Comparison of ENCODE assay signal across 7 mouse cellular contexts in genomic region chr1:136948511-136949275, GRCm38 (mm10). TPM values are rescaled to one million over a fixed set of nuclear protein-coding genes. Genes with fewer than 3 reads are reported as not detected.
DNase-seq lines count a peak whose midpoint lies in the region; ATAC-seq and TF ChIP-seq lines count a peak whose summit lies in the region.

No protein-coding gene starts in this region.

- under 1% methylated on average over 57 of the region's 61 CpGs for WGBS in forebrain, embryonic 12.5 days
- under 1% methylated on average over 55 of the region's 61 CpGs for WGBS in hindbrain, embryonic 16.5 days
- under 1% methylated on average over 61 of the region's 61 CpGs for WGBS in liver, embryonic 15.5 days (ENCODE audit: insufficient replicate concordance)
- WGBS in neural tube, embryonic 13.5 days, result under 1% methylated on average over 61 of the region's 61 CpGs

- peak overlapping the region; percentile 72 for H3K4me2 ChIP-seq in forebrain, embryonic 12.5 days
- H3K4me2 ChIP-seq in hindbrain, embryonic 16.5 days (ENCODE audit: low read length), result peak overlapping the region; percentile 65
- peak overlapping the region; percentile 54 for H3K4me2 ChIP-seq in liver, embryonic 15.5 days
- H3K4me2 ChIP-seq in neural tube, embryonic 13.5 days, result peak overlapping the region; percentile 92

- TF ChIP-seq CTCF in ES-Bruce4 (IDR thresholded peaks at IDR 0.05; ENCODE audit: low read depth, low read length), result no peak

- H3K4me3 ChIP-seq in ES-Bruce4 (ENCODE audit: low read depth, low read length), result peak overlapping the region; percentile 81
- H3K4me3 ChIP-seq in forebrain, embryonic 12.5 days (replicated peaks), result peak overlapping the region; percentile 45
- H3K4me3 ChIP-seq in hindbrain, embryonic 16.5 days (ENCODE audit: low read length), result peak overlapping the region; percentile 39
- peak overlapping the region; percentile 53 for H3K4me3 ChIP-seq in liver, embryonic 15.5 days (replicated peaks)
- H3K4me3 ChIP-seq in neural tube, embryonic 13.5 days, result peak overlapping the region; percentile 47

- peak; percentile 81 for DNase-seq in adrenal gland, adult 2 months

- TF ChIP-seq EP300 in ES-Bruce4 (IDR thresholded peaks at IDR 0.05; ENCODE audit: insufficient read depth, low read depth, low read length), result peak; percentile 37; the same call in 1 of the 2 replicates

- peak overlapping the region; percentile 47; the same call in 1 of the 2 replicates for H3K27ac ChIP-seq in ES-Bruce4 (ENCODE audit: insufficient read depth, low read length)
- no peak overlapping the region for H3K27ac ChIP-seq in forebrain, embryonic 12.5 days
- H3K27ac ChIP-seq in hindbrain, embryonic 16.5 days (ENCODE audit: low read depth, low read length), result no peak overlapping the region
- H3K27ac ChIP-seq in liver, embryonic 15.5 days (replicated peaks), result peak overlapping the region; percentile 41; the same call in 1 of the 2 replicates
- 0 out of 2 replicates have a peak overlapping the region, but pooled peaks have one; percentile 13 for H3K27ac ChIP-seq in neural tube, embryonic 13.5 days (replicated peaks)

- peak overlapping the region; percentile 83 for H3K9ac ChIP-seq in ES-Bruce4 (ENCODE audit: low read depth, poor library complexity, severe bottlenecking)
- peak overlapping the region; percentile 34 for H3K9ac ChIP-seq in forebrain, embryonic 12.5 days
- peak overlapping the region; percentile 51 for H3K9ac ChIP-seq in hindbrain, embryonic 16.5 days (ENCODE audit: low read depth, low read length)
- peak overlapping the region; percentile 43; the same call in 1 of the 2 replicates for H3K9ac ChIP-seq in liver, embryonic 15.5 days
- peak overlapping the region; percentile 55 for H3K9ac ChIP-seq in neural tube, embryonic 13.5 days

- no peak for TF ChIP-seq POLR2A in ES-Bruce4 (IDR thresholded peaks at IDR 0.05; ENCODE audit: insufficient read depth, low read length)

- H3K9me3 ChIP-seq in ES-Bruce4 (replicated peaks; ENCODE audit: control insufficient read depth, insufficient read depth, low read length, poor library complexity, severe bottlenecking), result no peaks in the 10 kb centered on the region
- no peaks in the 10 kb centered on the region for H3K9me3 ChIP-seq in forebrain, embryonic 12.5 days
- no peaks in the 10 kb centered on the region for H3K9me3 ChIP-seq in hindbrain, embryonic 16.5 days (ENCODE audit: control insufficient read depth, low read length)
- no peaks in the 10 kb centered on the region for H3K9me3 ChIP-seq in liver, embryonic 15.5 days (replicated peaks)
- H3K9me3 ChIP-seq in neural tube, embryonic 13.5 days, result peaks cover 5% of the 10 kb centered on the region; the same call in 1 of the 2 replicates

- H3K36me3 ChIP-seq in ES-Bruce4 (ENCODE audit: control insufficient read depth, insufficient read depth, low read length, poor library complexity, severe bottlenecking), result peaks cover 8% of the 10 kb centered on the region
- H3K36me3 ChIP-seq in forebrain, embryonic 12.5 days (replicated peaks), result no peaks in the 10 kb centered on the region
- H3K36me3 ChIP-seq in hindbrain, embryonic 16.5 days (ENCODE audit: control insufficient read depth, insufficient read depth, low read length), result no peaks in the 10 kb centered on the region
- no peaks in the 10 kb centered on the region for H3K36me3 ChIP-seq in liver, embryonic 15.5 days (replicated peaks)
- H3K36me3 ChIP-seq in neural tube, embryonic 13.5 days, result no peaks in the 10 kb centered on the region

- peaks cover 5% of the 10 kb centered on the region for H3K4me1 ChIP-seq in ES-Bruce4 (ENCODE audit: control insufficient read depth, insufficient read depth, low read length)
- H3K4me1 ChIP-seq in forebrain, embryonic 12.5 days, result peaks cover 54% of the 10 kb centered on the region
- H3K4me1 ChIP-seq in hindbrain, embryonic 16.5 days (ENCODE audit: control insufficient read depth, insufficient read depth, low read depth, low read length), result peaks cover 22% of the 10 kb centered on the region
- no peaks in the 10 kb centered on the region for H3K4me1 ChIP-seq in liver, embryonic 15.5 days (replicated peaks)
- peaks cover 45% of the 10 kb centered on the region for H3K4me1 ChIP-seq in neural tube, embryonic 13.5 days (replicated peaks)

- H3K27me3 ChIP-seq in ES-Bruce4 (ENCODE audit: control insufficient read depth, insufficient read depth, low read length, poor library complexity, severe bottlenecking), result no peaks in the 10 kb centered on the region
- H3K27me3 ChIP-seq in forebrain, embryonic 12.5 days, result peaks cover 91% of the 10 kb centered on the region
- peaks cover 41% of the 10 kb centered on the region for H3K27me3 ChIP-seq in hindbrain, embryonic 16.5 days (replicated peaks; ENCODE audit: control insufficient read depth, insufficient read depth, low read length)
- H3K27me3 ChIP-seq in liver, embryonic 15.5 days, result peaks cover 95% of the 10 kb centered on the region
- H3K27me3 ChIP-seq in neural tube, embryonic 13.5 days, result peaks cover 98% of the 10 kb centered on the region

- ATAC-seq in forebrain, embryonic 12.5 days (ENCODE audit: low FRiP score), result peak; percentile 65
- ATAC-seq in hindbrain, embryonic 16.5 days, result peak; percentile 79
- ATAC-seq in liver, embryonic 15.5 days (ENCODE audit: insufficient read depth), result no peak
- peak; percentile 71 for ATAC-seq in neural tube, embryonic 13.5 days (ENCODE audit: low read depth)
- ATAC-seq in activated CD4-positive, CD25-positive, alpha-beta regulatory T cell, adult 4 months, result no peak

RNA-seq across cellular contexts. Expression of gene Nr5a2, which starts 11.6 kb away (rescaled TPM):
- polyA plus RNA-seq in ES-Bruce4 (2011; ENCODE audit: insufficient read depth, insufficient read length, low read depth, missing spikeins), result 32.7 and 33.9 TPM in 2 replicates
- total RNA-seq in adrenal gland, adult 2 months (2021), result 1 to 10 TPM; 1.3 to 1.7 TPM
- 0.69 and 1.2 TPM in 2 replicates for polyA plus RNA-seq in adrenal gland, adult 2 months (2012; rRNA removed)
- polyA plus RNA-seq in forebrain, embryonic 12.5 days (2016; fragmentation: Nextera tagmentation; extraction: Ambion mirVana), result 0.64 and 0.77 TPM in 2 replicates
- 0.55 and 0.57 TPM in 2 replicates for polyA plus RNA-seq in hindbrain, embryonic 16.5 days (2015; fragmentation: Nextera tagmentation; extraction: Ambion mirVana)
- polyA plus RNA-seq in liver, embryonic 15.5 days (2015; fragmentation: Nextera tagmentation; extraction: Ambion mirVana), result 2.2 and 2.4 TPM in 2 replicates
- 1.4 and 1.5 TPM in 2 replicates for polyA plus RNA-seq in neural tube, embryonic 13.5 days (2015; fragmentation: Nextera tagmentation; extraction: Ambion mirVana)
- polyA plus RNA-seq in activated CD4-positive, CD25-positive, alpha-beta regulatory T cell, adult 4 months (2017; shearing (Covaris generic)), result under 1 TPM in 1 of 2 experiments, not detected in 1; 0.42 TPM

Comparison
In these comparisons a context has a peak if more than half of its experiments do, and no peak if none do; other contexts are left out.
1. H3K27ac ChIP-seq: peak in ES-Bruce4 (single experiment), liver, embryonic 15.5 days (single experiment) and neural tube, embryonic 13.5 days (single experiment); none in forebrain, embryonic 12.5 days (single experiment) and hindbrain, embryonic 16.5 days (single experiment).
2. ATAC-seq: peak in forebrain, embryonic 12.5 days (single experiment), hindbrain, embryonic 16.5 days (single experiment) and neural tube, embryonic 13.5 days (single experiment); none in liver, embryonic 15.5 days (single experiment) and activated CD4-positive, CD25-positive, alpha-beta regulatory T cell, adult 4 months (single experiment).
3. RNA of gene Nr5a2, which starts 11.6 kb away (polyA plus RNA-seq): 32.7 to 33.9 TPM in ES-Bruce4; 2.2 to 2.4 TPM in liver, embryonic 15.5 days, 1.4 to 1.5 TPM in neural tube, embryonic 13.5 days, 0.69 to 1.2 TPM in adrenal gland, adult 2 months, 0.64 to 0.77 TPM in forebrain, embryonic 12.5 days, 0.55 to 0.57 TPM in hindbrain, embryonic 16.5 days and 0.42 TPM in activated CD4-positive, CD25-positive, alpha-beta regulatory T cell, adult 4 months; every median in the first group is over 10 times any median in the second.
4. Peak in every context shown above with its lines, with median percentiles within 50 percentile points of each other: H3K4me3 ChIP-seq, H3K9ac ChIP-seq and H3K4me2 ChIP-seq.